Mouse (Mus musculus) hindbrain, embryonic 15.5 days (tissue): ENCODE data around the gene Zfp61. TPM values are rescaled to one million over a fixed set of nuclear protein-coding genes. Genes with fewer than 3 reads are reported as not detected.

Experiments used
- microRNA-seq: library from miRNA; unstranded; fragments of <30 nt; microRNA quantifications from one replicate; pipeline ENCODE4, GENCODE M21; 2016
- polyA plus RNA-seq: library from polyadenylated mRNA; unstranded; fragments of >200 nt; fragmentation: Nextera tagmentation; extraction: Ambion mirVana; gene quantifications from 2 replicates; pipeline ENCODE4 v1.2.1, GENCODE M21; 2015

Zfp61 gene
- polyA plus RNA-seq, 1 experiment from 2014 or later = 42.3 TPM

Small RNAs within 50 kb of the gene (microRNA-seq; reads per million reads assigned to microRNA genes)
- gene Gm27592 = not detected

Other genes starting within 250 kb of the Zfp61 start
- not detected in 2 replicates for gene Vmn1r183, start 248.0 kb downstream of the Zfp61 start, polyA plus RNA-seq
- gene Zfp180, start 219.3 kb downstream of the Zfp61 start, polyA plus RNA-seq = 33.7 and 35.5 TPM in 2 replicates
- gene Zfp112, start 188.9 kb downstream of the Zfp61 start, polyA plus RNA-seq = 9.8 and 11.0 TPM in 2 replicates
- gene Zfp235, start 167.1 kb downstream of the Zfp61 start, polyA plus RNA-seq = 23.3 and 25.2 TPM in 2 replicates
- gene Zfp114, start 126.2 kb downstream of the Zfp61 start, polyA plus RNA-seq = 5.0 and 5.7 TPM in 2 replicates
- gene Zfp111, start 89.8 kb downstream of the Zfp61 start, polyA plus RNA-seq = 5.2 and 5.9 TPM in 2 replicates
- 4.4 and 4.5 TPM in 2 replicates for gene Zfp109, start 63.7 kb downstream of the Zfp61 start, polyA plus RNA-seq
- 7.0 and 7.5 TPM in 2 replicates for gene Zfp108, start 46.4 kb downstream of the Zfp61 start, polyA plus RNA-seq
- gene Zfp93, start 30.8 kb downstream of the Zfp61 start, polyA plus RNA-seq = 6.2 and 8.2 TPM in 2 replicates
- 19.5 and 20.3 TPM in 2 replicates for gene Zfp94, start 15.4 kb upstream of the Zfp61 start, polyA plus RNA-seq
- gene Tescl, start 32.7 kb upstream of the Zfp61 start, polyA plus RNA-seq = 0.23 and 0.38 TPM in 2 replicates
- gene Lypd5, start 48.0 kb upstream of the Zfp61 start, polyA plus RNA-seq = not detected in 2 replicates
- gene Kcnn4, start 69.0 kb upstream of the Zfp61 start, polyA plus RNA-seq = 2.3 and 2.9 TPM in 2 replicates
- gene Smg9, start 98.4 kb upstream of the Zfp61 start, polyA plus RNA-seq = 32.8 and 42.5 TPM in 2 replicates
- not detected in 2 replicates for gene Irgc1, start 151.1 kb upstream of the Zfp61 start, polyA plus RNA-seq
- gene Plaur, start 161.3 kb upstream of the Zfp61 start, polyA plus RNA-seq = 1.3 and 1.5 TPM in 2 replicates
- gene Cadm4, start 180.8 kb upstream of the Zfp61 start, polyA plus RNA-seq = 77.9 and 80.4 TPM in 2 replicates
- 281 and 307 TPM in 2 replicates for gene Zfp428, start 205.8 kb upstream of the Zfp61 start, polyA plus RNA-seq
- 1.00 and 1.5 TPM in 2 replicates for gene AC161166.1, start 211.2 kb upstream of the Zfp61 start, polyA plus RNA-seq
- 28.5 and 28.7 TPM in 2 replicates for gene Irgq, start 229.5 kb upstream of the Zfp61 start, polyA plus RNA-seq
- 0.25 TPM in 1 of 2 replicates, not detected in the other for gene Pinlyp, start 244.9 kb upstream of the Zfp61 start, polyA plus RNA-seq
- 66.2 and 72.1 TPM in 2 replicates for gene Xrcc1, start 245.1 kb upstream of the Zfp61 start, polyA plus RNA-seq